22 mouse cellular contexts compared by ENCODE assay signal in genomic region chr4:35350465-35350864, GRCm38 (mm10).
A peak's percentile ranks its signal among the peaks of the same experiment; 100 is the strongest.
DNase-seq lines count a peak whose midpoint lies in the region; ATAC-seq and TF ChIP-seq lines count a peak whose summit lies in the region.
"Had no signal": no experiment of that assay in that cellular context is flagged by ENCODE, and none has a peak within 500 bp of the region (broad histone marks: within the 10 kb centered on the region; RNA-seq: fewer than 3 reads in every experiment).

No protein-coding gene starts in this region.

- TF ChIP-seq CTCF in lung, embryonic 14.5 days (IDR thresholded peaks at IDR 0.05; ENCODE audit: low read depth): no peak

- H3K36me3 ChIP-seq in lung, embryonic 14.5 days (ENCODE audit: insufficient read depth): no peaks in the 10 kb centered on the region
- no peaks in the 10 kb centered on the region for H3K36me3 ChIP-seq in forebrain, embryonic 15.5 days
- H3K36me3 ChIP-seq: heart, embryonic 13.5 days; hindbrain, embryonic 12.5 days; limb, embryonic 15.5 days; midbrain, embryonic 12.5 days had no signal

- DNase-seq in cerebellum, postnatal 14 days: peak; percentile 30 to 47
- no peak for DNase-seq in cerebellum, adult 11 months
- DNase-seq in lung, embryonic 14.5 days: peak; percentile 11
- DNase-seq in lung, postnatal 36 days: no peak
- DNase-seq in kidney, postnatal 14 days: peak; percentile 62
- no peak for DNase-seq in urinary bladder, adult 18-20 months (ENCODE audit: low spot score in 2 of 2)
- DNase-seq: cerebellum, adult 18-20 months; heart, postnatal 14 days; layer of hippocampus, adult 9-11 months; lung, postnatal 10 days; thymus, adult 2 months had no signal

- no peaks in the 10 kb centered on the region for H3K27me3 ChIP-seq in lung, embryonic 14.5 days (ENCODE audit: insufficient read depth, low read length)
- H3K27me3 ChIP-seq in forebrain, embryonic 15.5 days: no peaks in the 10 kb centered on the region
- H3K27me3 ChIP-seq: forebrain, embryonic 13.5 days; heart, embryonic 13.5 days; hindbrain, embryonic 12.5 days; limb, embryonic 15.5 days; midbrain, embryonic 12.5 days had no signal

- no peaks in the 10 kb centered on the region for H3K9me3 ChIP-seq in lung, embryonic 14.5 days (ENCODE audit: low read depth, low read length)
- no peaks in the 10 kb centered on the region for H3K9me3 ChIP-seq in forebrain, embryonic 15.5 days
- H3K9me3 ChIP-seq: forebrain, embryonic 13.5 days; heart, embryonic 13.5 days; hindbrain, embryonic 12.5 days; limb, embryonic 15.5 days; midbrain, embryonic 12.5 days had no signal

- H3K27ac ChIP-seq in lung, embryonic 14.5 days (ENCODE audit: low read depth): no peak overlapping the region
- no peak overlapping the region for H3K27ac ChIP-seq in forebrain, embryonic 15.5 days (replicated peaks)
- H3K27ac ChIP-seq: forebrain, embryonic 13.5 days; heart, embryonic 13.5 days; hindbrain, embryonic 12.5 days; left cerebral cortex, adult 2 months; limb, embryonic 15.5 days; midbrain, embryonic 12.5 days; stomach, postnatal 0 days had no signal

- ATAC-seq in lung, embryonic 14.5 days (ENCODE audit: insufficient read depth): no peak
- ATAC-seq in forebrain, embryonic 15.5 days (replicated peaks): no peak
- ATAC-seq: CD4-positive, CD25-positive, alpha-beta regulatory T cell, adult 4 months; forebrain, embryonic 13.5 days; intestine, postnatal 0 days; Patski had no signal

- no peaks in the 10 kb centered on the region for H3K4me1 ChIP-seq in lung, embryonic 14.5 days (ENCODE audit: insufficient read depth)
- H3K4me1 ChIP-seq in forebrain, embryonic 15.5 days: peaks cover 3% of the 10 kb centered on the region; the same call in 1 of the 2 replicates
- H3K4me1 ChIP-seq: forebrain, embryonic 13.5 days had no signal

- H3K4me2 ChIP-seq in lung, embryonic 14.5 days: no peak overlapping the region
- no peak overlapping the region for H3K4me2 ChIP-seq in forebrain, embryonic 15.5 days (replicated peaks)
- H3K4me2 ChIP-seq: forebrain, embryonic 13.5 days; heart, embryonic 13.5 days; hindbrain, embryonic 12.5 days; limb, embryonic 15.5 days; midbrain, embryonic 12.5 days had no signal

- 50% methylated on average over 3 of the region's 3 CpGs for WGBS in lung, embryonic 14.5 days
- 89% methylated on average over 3 of the region's 3 CpGs for WGBS in forebrain, embryonic 15.5 days

- no peak overlapping the region for H3K9ac ChIP-seq in lung, embryonic 14.5 days
- no peak overlapping the region for H3K9ac ChIP-seq in forebrain, embryonic 15.5 days (replicated peaks)
- H3K9ac ChIP-seq: forebrain, embryonic 13.5 days; heart, embryonic 13.5 days; hindbrain, embryonic 12.5 days; limb, embryonic 15.5 days; midbrain, embryonic 12.5 days had no signal

- H3K4me3 ChIP-seq in lung, embryonic 14.5 days (ENCODE audit: low read depth, low read length): no peak overlapping the region
- H3K4me3 ChIP-seq in forebrain, embryonic 15.5 days: no peak overlapping the region
- H3K4me3 ChIP-seq: forebrain, embryonic 13.5 days; heart, embryonic 13.5 days; hindbrain, embryonic 12.5 days; left cerebral cortex, adult 2 months; limb, embryonic 15.5 days; midbrain, embryonic 12.5 days had no signal

Comparison
In these comparisons a context has a peak if more than half of its experiments do, and no peak if none do; other contexts are left out.
1. DNase-seq: peak in cerebellum, postnatal 14 days (2 of 2), lung, embryonic 14.5 days (single experiment) and kidney, postnatal 14 days (single experiment); none in cerebellum, adult 11 months (single experiment), lung, postnatal 36 days (single experiment) and urinary bladder, adult 18-20 months (0 of 2).